Mouse (Mus musculus) kidney, postnatal 14 days (tissue): ENCODE measurements around the gene H2-Q7.
A peak's percentile ranks its signal among the peaks of the same experiment; 100 is the strongest.
"Not testable (repeated sequence)": the region's sequence is repeated elsewhere in the genome, so short reads cannot be mapped to it uniquely, and the experiment has no call there.

Experiments used
- DNase-seq: peaks from one replicate; pipeline ENCODE4 v3.0.0; 2022; ENCODE audit warnings: mixed read lengths

H2-Q7 gene

GRCm38 (mm10) chr17:35438885-35439284 lies at the start of gene H2-Q7:
Gene H2-Q7, plus strand, starts transcription at chr17:35439155.
- DNase-seq = peak; percentile 90

- peak; percentile 13 for DNase-seq
Measured at GRCm38 (mm10) chr17:35389796-35390195, 49.2 kb upstream of the H2-Q7 start.

- not testable (repeated sequence) for DNase-seq
Measured at GRCm38 (mm10) chr17:35392671-35393070, 46.3 kb upstream of the H2-Q7 start.

GRCm38 (mm10) chr17:35393864-35394800 lies 44.8 kb upstream of the H2-Q7 start:
- peak; percentile 30 for DNase-seq

- not testable (repeated sequence) for DNase-seq
Measured at GRCm38 (mm10) chr17:35396956-35397355, 42.0 kb upstream of the H2-Q7 start.

- not testable (repeated sequence) for DNase-seq
Measured at GRCm38 (mm10) chr17:35413057-35413456, 25.9 kb upstream of the H2-Q7 start.

GRCm38 (mm10) chr17:35415273-35416129 lies 23.5 kb upstream of the H2-Q7 start:
- DNase-seq = not testable (repeated sequence)

- no peak for DNase-seq
Measured at GRCm38 (mm10) chr17:35418772-35419171, 20.2 kb upstream of the H2-Q7 start.

GRCm38 (mm10) chr17:35419564-35419963 lies 19.4 kb upstream of the H2-Q7 start:
- DNase-seq = not testable (repeated sequence)

GRCm38 (mm10) chr17:35420206-35420810 lies 18.6 kb upstream of the H2-Q7 start:
- DNase-seq = peak; percentile 33

- DNase-seq = not testable (repeated sequence)
Measured at GRCm38 (mm10) chr17:35421331-35421730, 17.6 kb upstream of the H2-Q7 start.

GRCm38 (mm10) chr17:35422360-35422759 lies 16.6 kb upstream of the H2-Q7 start:
- DNase-seq = not testable (repeated sequence)

- not testable (repeated sequence) for DNase-seq
Measured at GRCm38 (mm10) chr17:35423131-35423810, 15.7 kb upstream of the H2-Q7 start.

- DNase-seq = not testable (repeated sequence)
Measured at GRCm38 (mm10) chr17:35424106-35424505, 14.8 kb upstream of the H2-Q7 start.

GRCm38 (mm10) chr17:35424624-35425416 lies 14.1 kb upstream of the H2-Q7 start, which contains the start of gene H2-Q6:
Gene H2-Q6, plus strand, starts transcription at chr17:35424850.
- DNase-seq = peak; percentile 77

GRCm38 (mm10) chr17:35425474-35425873 lies 13.5 kb upstream of the H2-Q7 start:
- DNase-seq = not testable (repeated sequence)

- DNase-seq = not testable (repeated sequence)
Measured at GRCm38 (mm10) chr17:35428883-35429282, 10.1 kb upstream of the H2-Q7 start.

GRCm38 (mm10) chr17:35430671-35431070 lies 8.3 kb upstream of the H2-Q7 start:
- DNase-seq = not testable (repeated sequence)

GRCm38 (mm10) chr17:35432167-35432566 lies 6.8 kb upstream of the H2-Q7 start:
- DNase-seq = not testable (repeated sequence)

GRCm38 (mm10) chr17:35434836-35435235 lies 4.1 kb upstream of the H2-Q7 start:
- not testable (repeated sequence) for DNase-seq

- DNase-seq = not testable (repeated sequence)
Measured at GRCm38 (mm10) chr17:35435577-35435976, 3.4 kb upstream of the H2-Q7 start.
